Mouse (Mus musculus): ENCODE measurements at regions not wholly inside any gene's neighbourhood (a gene's known extent, or its start where the extent isn't known, plus 50 kb on each side); places are given as distances from the start of the nearest gene placed in this dataset.

- no peak for DNase-seq (ENCODE audit: low spot score)
Observed at GRCm38 (mm10) chr10:66433490-66433889, 662.4 kb upstream of the Jmjd1c start.

GRCm38 (mm10) chr10:66470684-66471083 is 625.2 kb upstream of the Jmjd1c start:
- no peak for DNase-seq (ENCODE audit: low spot score)

GRCm38 (mm10) chr10:66472038-66472437 is 623.9 kb upstream of the Jmjd1c start:
- no peak for DNase-seq (ENCODE audit: low spot score)

- no peak for DNase-seq (ENCODE audit: low spot score)
Observed at GRCm38 (mm10) chr10:66475187-66475735, 620.7 kb upstream of the Jmjd1c start.

- no peak for DNase-seq (ENCODE audit: low spot score)
Observed at GRCm38 (mm10) chr10:66490871-66491270, 605.1 kb upstream of the Jmjd1c start.

GRCm38 (mm10) chr10:66491850-66492249 is 604.1 kb upstream of the Jmjd1c start:
- DNase-seq (ENCODE audit: low spot score): no peak

- DNase-seq (ENCODE audit: low spot score): no peak
Observed at GRCm38 (mm10) chr10:66539846-66540245, 556.1 kb upstream of the Jmjd1c start.

GRCm38 (mm10) chr10:66546656-66547055 is 549.3 kb upstream of the Jmjd1c start:
- peak; percentile 4 for DNase-seq (ENCODE audit: low spot score)

GRCm38 (mm10) chr10:66547660-66548059 is 548.3 kb upstream of the Jmjd1c start:
- no peak for DNase-seq (ENCODE audit: low spot score)

- DNase-seq (ENCODE audit: low spot score): no peak
Observed at GRCm38 (mm10) chr10:66548073-66548472, 547.9 kb upstream of the Jmjd1c start.

GRCm38 (mm10) chr10:66552919-66553318 is 543.0 kb upstream of the Jmjd1c start:
- peak; percentile 52 for DNase-seq (ENCODE audit: low spot score)

- no peak for DNase-seq (ENCODE audit: low spot score)
Observed at GRCm38 (mm10) chr10:66554259-66554658, 541.7 kb upstream of the Jmjd1c start.

GRCm38 (mm10) chr10:66558097-66558840 is 537.7 kb upstream of the Jmjd1c start:
- no peak for DNase-seq (ENCODE audit: low spot score)

- DNase-seq (ENCODE audit: low spot score): no peak
Observed at GRCm38 (mm10) chr10:66565374-66565773, 530.6 kb upstream of the Jmjd1c start.

GRCm38 (mm10) chr10:66574846-66575535 is 520.9 kb upstream of the Jmjd1c start:
- peak; percentile 70 for DNase-seq (ENCODE audit: low spot score)

- no peak for DNase-seq (ENCODE audit: low spot score)
Observed at GRCm38 (mm10) chr10:66593001-66593400, 502.9 kb upstream of the Jmjd1c start.

GRCm38 (mm10) chr10:66593506-66593905 is 502.4 kb upstream of the Jmjd1c start:
- no peak for DNase-seq (ENCODE audit: low spot score)

GRCm38 (mm10) chr10:66597952-66598351 is 498.0 kb upstream of the Jmjd1c start:
- DNase-seq (ENCODE audit: low spot score): no peak

- DNase-seq (ENCODE audit: low spot score): no peak
Observed at GRCm38 (mm10) chr10:66607141-66607540, 488.8 kb upstream of the Jmjd1c start.

- DNase-seq (ENCODE audit: low spot score): no peak
Observed at GRCm38 (mm10) chr10:66616280-66616679, 479.6 kb upstream of the Jmjd1c start.

GRCm38 (mm10) chr10:66630996-66631395 is 464.9 kb upstream of the Jmjd1c start:
- DNase-seq (ENCODE audit: low spot score): peak; percentile 2

GRCm38 (mm10) chr10:66640890-66641847 is 454.8 kb upstream of the Jmjd1c start:
- no peak for DNase-seq (ENCODE audit: low spot score)
